Mouse (Mus musculus) heart, postnatal 0 days (tissue): ENCODE results near the gene Tmem135. TPM values are rescaled to one million over a fixed set of nuclear protein-coding genes. Genes with fewer than 3 reads are reported as not detected.

ENCODE experiments used
- ATAC-seq: fragments of 200-750 bp; cut with Nextera tagmentation; 2 replicates; pipeline ENCODE4 v1.8.0; 2017; ENCODE audit warnings: low read depth, moderate number of reproducible peaks, moderate library complexity; ENCODE audit not compliant: insufficient read depth
- DNase-seq: peaks from one replicate; pipeline ENCODE4 v3.0.0-alpha.2; 2016; ENCODE audit warnings: low spot score
- H3K27ac ChIP-seq: fragments of 300-500 bp; sonication (generic); 2 replicates; pipeline ENCODE4 v1.5.1; 2014; ENCODE audit warnings: low read depth, mild to moderate bottlenecking
- H3K27me3 ChIP-seq: fragments of 300-500 bp; sonication (generic); 2 replicates; pipeline ENCODE4 v1.6.1; 2014; ENCODE audit warnings: low read length, mixed read lengths; ENCODE audit not compliant: control insufficient read depth, insufficient read depth
- H3K36me3 ChIP-seq: fragments of 300-500 bp; sonication (generic); replicated peaks from 2 replicates; pipeline ENCODE4 v1.6.1; 2014; ENCODE audit warnings: low read length, mixed read lengths; ENCODE audit not compliant: control insufficient read depth, insufficient read depth
- H3K4me1 ChIP-seq: fragments of 300-500 bp; sonication (generic); 2 replicates; pipeline ENCODE4 v1.6.1; 2014; ENCODE audit warnings: antibody characterized with exemption; ENCODE audit not compliant: control insufficient read depth, insufficient read depth
- H3K4me2 ChIP-seq: fragments of 300-500 bp; sonication (generic); 2 replicates; pipeline ENCODE4 v1.6.1; 2014; ENCODE audit warnings: low read depth, mild to moderate bottlenecking, low read length, moderate library complexity
- H3K4me3 ChIP-seq: fragments of 300-500 bp; sonication (generic); 2 replicates; pipeline ENCODE4 v1.5.1; 2014; ENCODE audit warnings: low read depth, low read length
- H3K9ac ChIP-seq: fragments of 300-500 bp; sonication (generic); replicated peaks from 2 replicates; pipeline ENCODE4 v1.6.1; 2014; ENCODE audit warnings: low read depth, low read length, mixed read lengths
- H3K9me3 ChIP-seq: fragments of 300-500 bp; sonication (generic); replicated peaks from 2 replicates; pipeline ENCODE4 v1.6.1; 2016; ENCODE audit warnings: low read length; ENCODE audit not compliant: control insufficient read depth
- CTCF ChIP-seq: IDR thresholded peaks from 2 replicates; pipeline ENCODE4 v1.5.1; 2016; ENCODE audit warnings: antibody characterized with exemption, control low read depth, low read depth
- EP300 ChIP-seq: IDR thresholded peaks from 2 replicates; pipeline ENCODE4 v1.6.1; 2016; ENCODE audit warnings: antibody characterized with exemption, low read depth
- WGBS: fragments of 180-500 bp; shearing (Covaris S2); extraction: QIAGEN DNeasy Blood & Tissue Kit; methylation state at CpG from one replicate; pipeline ENCODE4 v1.1.7; 2014; 5-methylcytosine and 5-hydroxymethylcytosine counted together
- polyA plus RNA-seq: library from polyadenylated mRNA; unstranded; fragments of >200 nt; fragmentation: Nextera tagmentation; extraction: Ambion mirVana; gene quantifications from 2 replicates; pipeline ENCODE4 v1.2.1, GENCODE M21; 2015
- total RNA-seq: library from RNA; depleted of rRNA; stranded (reverse); fragments of >200 nt; gene quantifications from 2 replicates; pipeline ENCODE4 v1.2.3, GENCODE M21; 2014; ENCODE audit warnings: low replicate concordance

The Tmem135 gene
- total and polyA plus RNA-seq, 2 experiments from 2014 or later = 31.6 to 70.6 TPM

DNA sequence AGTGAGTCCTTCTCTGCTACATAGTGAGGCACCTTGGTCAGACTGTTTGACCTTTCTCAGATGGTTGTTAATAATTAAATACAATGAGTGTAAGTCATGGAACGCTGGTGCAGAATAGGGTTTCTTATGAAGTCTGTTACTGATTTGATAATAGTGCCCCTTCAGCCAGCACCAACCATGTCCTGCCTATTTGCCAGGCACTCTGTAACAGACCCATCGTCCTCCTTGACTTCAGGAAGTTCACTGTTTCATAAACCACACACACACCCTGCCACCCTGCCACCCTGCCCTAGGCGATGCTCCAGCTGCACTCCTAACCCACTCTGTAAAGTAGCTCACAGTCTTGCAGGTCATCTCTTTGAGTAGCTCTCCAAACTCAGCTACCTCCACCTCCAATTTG is 2.1 kb downstream of the Tmem135 start:
- WGBS = 81% methylated on average over 3 of the region's 3 CpGs
- no peak overlapping the region for H3K27ac ChIP-seq
- DNase-seq (no peak), ATAC-seq (no peak)
- H3K4me3 ChIP-seq = no peak overlapping the region
- H3K27me3 ChIP-seq = no peaks in the 10 kb centered on the region
- no peaks in the 10 kb centered on the region; the same call in 1 of the 2 replicates for H3K4me1 ChIP-seq
- peaks cover 3% of the 10 kb centered on the region for H3K36me3 ChIP-seq
- no peaks in the 10 kb centered on the region for H3K9me3 ChIP-seq
- no peak for TF ChIP-seq EP300
- no peak for TF ChIP-seq CTCF
- H3K4me2 ChIP-seq = no peak overlapping the region
- H3K9ac ChIP-seq = no peak overlapping the region

DNA sequence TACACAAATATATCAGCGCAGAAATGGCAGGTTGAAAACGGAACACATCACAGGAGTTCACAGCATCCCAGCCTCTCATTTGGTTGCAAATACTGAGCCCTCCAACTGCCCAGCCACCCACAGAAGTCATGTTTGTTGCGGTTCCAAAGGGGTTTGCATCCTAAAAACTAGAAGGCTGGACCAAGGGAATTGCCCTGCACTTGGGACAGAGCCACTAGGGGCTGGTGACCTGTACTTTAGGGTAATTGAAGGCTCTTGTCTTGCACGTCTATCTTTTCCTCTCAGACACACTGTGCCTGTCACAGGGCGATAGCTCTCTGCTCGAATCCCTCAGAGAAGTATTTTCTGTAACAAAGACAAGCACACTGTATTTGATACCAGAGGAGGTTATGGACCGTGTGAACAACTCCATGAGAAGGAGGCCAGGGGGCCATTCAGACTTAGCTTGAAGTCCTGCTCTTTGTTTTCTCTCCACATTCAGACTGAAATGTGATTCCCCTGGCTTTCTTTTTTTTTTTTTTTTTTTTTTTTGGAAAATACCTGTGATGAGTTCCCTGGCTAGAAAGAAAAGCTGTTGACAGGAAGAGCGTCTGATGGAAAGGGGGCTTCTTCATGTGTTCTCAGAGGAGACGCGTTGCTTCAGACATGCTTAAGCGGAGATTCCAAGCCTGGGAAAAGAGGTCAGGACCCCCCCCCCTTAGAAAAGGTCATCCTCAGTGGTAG is 2.7 kb downstream of the Tmem135 start:
- no peaks in the 10 kb centered on the region for H3K36me3 ChIP-seq
- H3K4me1 ChIP-seq = no peaks in the 10 kb centered on the region; the same call in 1 of the 2 replicates
- H3K4me3 ChIP-seq = no peak overlapping the region
- H3K27ac ChIP-seq = no peak overlapping the region
- DNase-seq (no peak), ATAC-seq (no peak)
- no peak overlapping the region for H3K4me2 ChIP-seq
- H3K27me3 ChIP-seq = no peaks in the 10 kb centered on the region
- WGBS = 75% methylated on average over 11 of the region's 11 CpGs
- no peak overlapping the region for H3K9ac ChIP-seq
- no peaks in the 10 kb centered on the region for H3K9me3 ChIP-seq
- TF ChIP-seq EP300 (no peak), CTCF (no peak)

DNA sequence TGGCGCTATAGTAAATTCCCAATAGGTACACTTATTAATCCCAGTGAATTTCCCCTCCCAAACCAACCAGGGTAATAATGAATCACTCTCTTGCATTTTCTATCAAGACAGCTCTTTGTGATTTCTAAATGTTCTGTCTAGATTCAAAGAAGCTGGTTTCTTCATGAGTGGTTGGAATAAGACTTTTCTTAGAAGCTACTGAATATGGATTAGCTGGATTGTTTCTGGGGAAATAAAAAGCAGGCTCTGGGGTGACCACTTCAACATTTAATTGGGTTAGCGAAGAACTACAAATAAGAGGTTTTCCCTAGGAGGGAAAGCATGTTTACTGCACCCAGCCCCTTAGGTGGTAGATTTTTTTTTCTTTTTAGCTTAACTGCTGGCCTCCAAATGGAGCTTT is 3.3 kb downstream of the Tmem135 start:
- Histone ChIP-seq H3K9ac (no peak overlapping the region), H3K27ac (no peak overlapping the region), H3K9me3 (no peaks in the 10 kb centered on the region), H3K4me2 (no peak overlapping the region), H3K36me3 (no peaks in the 10 kb centered on the region), H3K4me3 (no peak overlapping the region), H3K27me3 (no peaks in the 10 kb centered on the region), H3K4me1 (no peaks in the 10 kb centered on the region; the same call in 1 of the 2 replicates)
- DNase-seq (no peak), ATAC-seq (no peak)
- TF ChIP-seq CTCF (no peak), EP300 (no peak)
- WGBS = 98% methylated on average over 2 of the region's 2 CpGs

DNA sequence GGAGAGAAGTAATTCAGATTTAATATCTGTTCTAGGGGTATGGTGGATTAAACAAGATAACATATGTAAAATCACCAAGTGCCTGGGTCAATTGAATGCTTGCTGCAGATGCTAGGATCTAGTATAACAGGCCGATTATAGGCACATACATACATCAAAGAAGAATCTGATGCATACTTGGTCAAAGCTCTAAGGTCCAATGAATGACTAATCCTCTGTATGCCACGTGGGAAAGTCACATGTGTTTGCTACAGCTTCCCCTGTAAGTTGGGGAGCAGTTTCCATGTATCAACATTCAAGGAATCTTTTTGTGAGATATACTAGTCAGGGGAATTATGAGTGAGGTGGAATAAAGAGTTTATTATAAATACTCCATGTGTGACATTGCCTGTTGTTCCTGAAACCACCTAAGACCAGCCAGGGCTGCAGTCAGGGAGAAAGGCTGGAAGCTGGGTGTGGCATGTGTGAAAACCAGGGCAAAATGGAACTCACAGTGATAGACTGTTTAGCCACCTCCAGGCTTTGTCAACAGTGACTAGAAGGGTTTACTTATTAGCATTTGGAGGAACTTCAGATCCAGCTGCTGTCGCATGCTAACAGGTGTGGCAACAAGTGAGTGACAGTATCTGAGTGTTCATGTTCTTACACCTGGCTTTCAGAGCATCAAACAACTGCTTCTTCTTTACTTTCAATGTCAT is 6.0 kb downstream of the Tmem135 start:
- Histone ChIP-seq H3K4me1 (no peaks in the 10 kb centered on the region; the same call in 1 of the 2 replicates), H3K36me3 (no peaks in the 10 kb centered on the region), H3K27me3 (no peaks in the 10 kb centered on the region), H3K27ac (no peak overlapping the region), H3K4me3 (no peak overlapping the region), H3K9ac (no peak overlapping the region), H3K4me2 (no peak overlapping the region), H3K9me3 (no peaks in the 10 kb centered on the region)
- ATAC-seq (no peak), DNase-seq (no peak)
- WGBS = 71% methylated on average over 3 of the region's 3 CpGs
- TF ChIP-seq CTCF (no peak), EP300 (no peak)

DNA sequence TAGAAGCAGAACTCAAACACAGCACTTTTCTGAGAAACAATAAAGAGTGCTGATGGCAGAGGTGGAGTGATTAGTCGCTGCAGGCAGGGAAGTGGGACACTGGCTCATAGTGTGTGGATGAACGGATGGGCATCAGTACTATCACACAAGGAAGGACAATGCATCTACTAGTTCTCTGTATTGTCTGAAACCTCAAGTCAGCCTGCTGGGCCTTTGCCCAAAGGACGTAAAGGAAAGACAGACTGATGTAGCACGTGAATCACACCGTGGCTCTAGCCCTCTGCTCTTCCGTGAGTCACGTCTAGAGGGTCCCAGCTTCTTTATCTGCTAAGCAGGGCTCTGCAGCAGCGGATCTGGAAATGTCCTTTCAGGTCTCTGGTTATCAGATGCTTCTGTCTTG is 7.6 kb downstream of the Tmem135 start:
- H3K27ac ChIP-seq = no peak overlapping the region
- H3K27me3 ChIP-seq = no peaks in the 10 kb centered on the region
- no peak overlapping the region for H3K9ac ChIP-seq
- WGBS = 52% methylated on average over 8 of the region's 8 CpGs
- no peak for TF ChIP-seq EP300
- no peak for TF ChIP-seq CTCF
- H3K4me3 ChIP-seq = no peak overlapping the region
- DNase-seq (no peak), ATAC-seq (no peak)
- H3K4me1 ChIP-seq = peaks cover 12% of the 10 kb centered on the region; the same call in 1 of the 2 replicates
- no peaks in the 10 kb centered on the region for H3K36me3 ChIP-seq
- no peaks in the 10 kb centered on the region for H3K9me3 ChIP-seq
- no peak overlapping the region for H3K4me2 ChIP-seq
